Mouse (Mus musculus): ENCODE data around the gene Pm20d1. TPM values are rescaled to one million over a fixed set of nuclear protein-coding genes. Genes with fewer than 3 reads are reported as not detected.

The Pm20d1 gene
- not detected in 2 replicates for total RNA-seq (2014; fragmentation: Nextera tagmentation)
- 0.06 and 0.16 TPM in 2 replicates for total RNA-seq (2017)
- not detected in 2 replicates for polyA plus RNA-seq (2012)

GRCm38 (mm10) chr1:131797202-131797909 is at the start of gene Pm20d1:
Pm20d1 (plus strand) TSS chr1:131797381.
- TF ChIP-seq CTCF (IDR thresholded peaks at IDR 0.05; ENCODE audit: low read depth, low read length) = no peak
- TF ChIP-seq POLR2AphosphoS5 (IDR thresholded peaks at IDR 0.05; ENCODE audit: insufficient replicate concordance, low read depth, low read length) = no peak
- no peak for TF ChIP-seq GATA1 (IDR thresholded peaks at IDR 0.05; ENCODE audit: borderline replicate concordance, low read length)
- no peak for TF ChIP-seq GATA2 (IDR thresholded peaks at IDR 0.05; ENCODE audit: borderline replicate concordance, low read depth, low read length)
- no peak for TF ChIP-seq TAL1 (conservative IDR thresholded peaks at IDR 0.05; ENCODE audit: low read depth, low read length)
- Histone ChIP-seq H3K36me3 (replicated peaks) (no peaks in the 10 kb centered on the region), H3K9me3 (replicated peaks) (no peaks in the 10 kb centered on the region), H3K4me1 (ENCODE audit: insufficient read depth, low read depth, low read length) (peaks cover 4% of the 10 kb centered on the region), H3K4me3 (ENCODE audit: low read depth, low read length) (no peak within 1 kb of the TSS), H3K27me3 (ENCODE audit: insufficient read depth, low read length) (peaks cover 33% of the 10 kb centered on the region)
- DNase-seq (ENCODE audit: low spot score) = no peak
- ATAC-seq (ENCODE audit: extremely low read depth, insufficient number of reproducible peaks, low FRiP score, poor library complexity, severe bottlenecking) = no peak

GRCm38 (mm10) chr1:131747761-131748160 is 49.4 kb upstream of the Pm20d1 start:
- DNase-seq (ENCODE audit: low spot score) (no peak), ATAC-seq (ENCODE audit: extremely low read depth, insufficient number of reproducible peaks, low FRiP score, poor library complexity, severe bottlenecking) (peak; percentile 23; the same call in 1 of the 2 replicates)
- Histone ChIP-seq H3K4me1 (ENCODE audit: insufficient read depth, low read depth, low read length) (peaks cover 40% of the 10 kb centered on the region), H3K4me3 (ENCODE audit: low read depth, low read length) (no peak overlapping the region), H3K36me3 (replicated peaks) (no peaks in the 10 kb centered on the region), H3K27me3 (ENCODE audit: insufficient read depth, low read length) (peaks cover 87% of the 10 kb centered on the region), H3K9me3 (replicated peaks) (no peaks in the 10 kb centered on the region)
- TF ChIP-seq POLR2AphosphoS5 (IDR thresholded peaks at IDR 0.05; ENCODE audit: insufficient replicate concordance, low read depth, low read length) = no peak
- TF ChIP-seq GATA1 (IDR thresholded peaks at IDR 0.05; ENCODE audit: borderline replicate concordance, low read length) = no peak
- no peak for TF ChIP-seq GATA2 (IDR thresholded peaks at IDR 0.05; ENCODE audit: borderline replicate concordance, low read depth, low read length)
- no peak for TF ChIP-seq CTCF (IDR thresholded peaks at IDR 0.05; ENCODE audit: low read depth, low read length)
- no peak for TF ChIP-seq TAL1 (conservative IDR thresholded peaks at IDR 0.05; ENCODE audit: low read depth, low read length)

- no peak overlapping the region for H3K4me3 ChIP-seq (ENCODE audit: low read depth, low read length)
- H3K9me3 ChIP-seq (replicated peaks) = no peaks in the 10 kb centered on the region
- TF ChIP-seq TAL1 (conservative IDR thresholded peaks at IDR 0.05; ENCODE audit: low read depth, low read length) (no peak), POLR2AphosphoS5 (IDR thresholded peaks at IDR 0.05; ENCODE audit: insufficient replicate concordance, low read depth, low read length) (no peak), GATA2 (IDR thresholded peaks at IDR 0.05; ENCODE audit: borderline replicate concordance, low read depth, low read length) (no peak), CTCF (IDR thresholded peaks at IDR 0.05; ENCODE audit: low read depth, low read length) (no peak), GATA1 (IDR thresholded peaks at IDR 0.05; ENCODE audit: borderline replicate concordance, low read length) (no peak)
- ATAC-seq (ENCODE audit: extremely low read depth, insufficient number of reproducible peaks, low FRiP score, poor library complexity, severe bottlenecking) (no peak), DNase-seq (ENCODE audit: low spot score) (no peak)
- H3K4me1 ChIP-seq (ENCODE audit: insufficient read depth, low read depth, low read length) = peaks cover 47% of the 10 kb centered on the region
- peaks cover 80% of the 10 kb centered on the region for H3K27me3 ChIP-seq (ENCODE audit: insufficient read depth, low read length)
- no peaks in the 10 kb centered on the region for H3K36me3 ChIP-seq (replicated peaks)
These were observed 48.5 kb upstream of the Pm20d1 start for GRCm38 (mm10) chr1:131748636-131749035.

GRCm38 (mm10) chr1:131749706-131750545 is 47.3 kb upstream of the Pm20d1 start:
- ATAC-seq (ENCODE audit: extremely low read depth, insufficient number of reproducible peaks, low FRiP score, poor library complexity, severe bottlenecking) = no peak
- H3K9me3 ChIP-seq (replicated peaks) = no peaks in the 10 kb centered on the region
- TF ChIP-seq GATA1 (IDR thresholded peaks at IDR 0.05; ENCODE audit: borderline replicate concordance, low read length) = no peak
- no peak for TF ChIP-seq CTCF (IDR thresholded peaks at IDR 0.05; ENCODE audit: low read depth, low read length)
- TF ChIP-seq POLR2AphosphoS5 (IDR thresholded peaks at IDR 0.05; ENCODE audit: insufficient replicate concordance, low read depth, low read length) = no peak
- TF ChIP-seq TAL1 (conservative IDR thresholded peaks at IDR 0.05; ENCODE audit: low read depth, low read length) = no peak
- no peak for TF ChIP-seq GATA2 (IDR thresholded peaks at IDR 0.05; ENCODE audit: borderline replicate concordance, low read depth, low read length)
- DNase-seq (ENCODE audit: low spot score) = no peak
- H3K4me3 ChIP-seq (ENCODE audit: low read depth, low read length) = no peak overlapping the region
- H3K27me3 ChIP-seq (ENCODE audit: insufficient read depth, low read length) = peaks cover 68% of the 10 kb centered on the region
- peaks cover 51% of the 10 kb centered on the region for H3K4me1 ChIP-seq (ENCODE audit: insufficient read depth, low read depth, low read length)
- H3K36me3 ChIP-seq (replicated peaks) = no peaks in the 10 kb centered on the region

GRCm38 (mm10) chr1:131751181-131751890 is 45.8 kb upstream of the Pm20d1 start:
- TF ChIP-seq GATA1 (IDR thresholded peaks at IDR 0.05; ENCODE audit: borderline replicate concordance, low read length) (no peak), TAL1 (conservative IDR thresholded peaks at IDR 0.05; ENCODE audit: low read depth, low read length) (no peak), CTCF (IDR thresholded peaks at IDR 0.05; ENCODE audit: low read depth, low read length) (no peak), GATA2 (IDR thresholded peaks at IDR 0.05; ENCODE audit: borderline replicate concordance, low read depth, low read length) (no peak), POLR2AphosphoS5 (IDR thresholded peaks at IDR 0.05; ENCODE audit: insufficient replicate concordance, low read depth, low read length) (no peak)
- no peaks in the 10 kb centered on the region for H3K9me3 ChIP-seq (replicated peaks)
- no peak overlapping the region for H3K4me3 ChIP-seq (ENCODE audit: low read depth, low read length)
- ATAC-seq (ENCODE audit: extremely low read depth, insufficient number of reproducible peaks, low FRiP score, poor library complexity, severe bottlenecking) (no peak), DNase-seq (ENCODE audit: low spot score) (no peak)
- H3K27me3 ChIP-seq (ENCODE audit: insufficient read depth, low read length) = peaks cover 54% of the 10 kb centered on the region
- H3K4me1 ChIP-seq (ENCODE audit: insufficient read depth, low read depth, low read length) = peaks cover 65% of the 10 kb centered on the region
- H3K36me3 ChIP-seq (replicated peaks) = no peaks in the 10 kb centered on the region
